10 mouse cellular contexts compared by ENCODE assay signal in the genomic region with DNA sequence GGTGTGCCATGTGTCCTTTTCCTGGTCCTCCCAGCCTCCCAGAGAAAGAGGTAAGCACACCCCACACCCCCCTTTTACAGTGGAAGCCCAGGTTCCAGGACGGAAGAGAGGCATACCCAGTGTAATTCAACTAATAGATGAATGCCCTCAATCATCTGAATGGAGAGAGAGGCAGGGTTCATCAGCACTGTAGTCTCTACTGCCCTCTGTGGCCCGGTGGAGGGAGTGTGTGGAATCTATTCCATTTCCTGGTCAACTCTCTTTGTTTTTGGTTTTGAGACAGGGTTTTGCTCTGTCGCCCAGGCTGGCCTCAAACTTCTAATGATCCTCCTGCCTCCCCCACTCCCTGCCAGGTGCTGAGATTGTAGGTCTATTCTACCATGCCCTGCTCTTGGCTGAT.
A peak's percentile ranks its signal among the peaks of the same experiment; 100 is the strongest.
DNase-seq lines count a peak whose midpoint lies in the region; ATAC-seq and TF ChIP-seq lines count a peak whose summit lies in the region.
"Had no signal": no experiment of that assay in that cellular context is flagged by ENCODE, and none has a peak within 500 bp of the region (broad histone marks: within the 10 kb centered on the region; RNA-seq: fewer than 3 reads in every experiment).

No protein-coding gene starts in this region.

- no peak overlapping the region for H3K4me3 ChIP-seq in midbrain, postnatal 0 days (ENCODE audit: low read depth, low read length)
- H3K4me3 ChIP-seq in midbrain, embryonic 13.5 days (replicated peaks): no peak overlapping the region
- H3K4me3 ChIP-seq: heart, embryonic 13.5 days; megakaryocyte, embryonic 14.5 days had no signal

- no peak overlapping the region for H3K27ac ChIP-seq in midbrain, postnatal 0 days (ENCODE audit: low read depth, low read length)
- no peak overlapping the region for H3K27ac ChIP-seq in midbrain, embryonic 13.5 days
- H3K27ac ChIP-seq: heart, embryonic 13.5 days had no signal

- ATAC-seq in midbrain, postnatal 0 days (ENCODE audit: low FRiP score): no peak
- ATAC-seq in midbrain, embryonic 13.5 days: no peak

- H3K9ac ChIP-seq in midbrain, postnatal 0 days (replicated peaks; ENCODE audit: low read length, poor library complexity, severe bottlenecking): no peak overlapping the region
- H3K9ac ChIP-seq in midbrain, embryonic 13.5 days (replicated peaks): no peak overlapping the region
- H3K9ac ChIP-seq: heart, embryonic 13.5 days had no signal

- WGBS in midbrain, postnatal 0 days: 48% methylated on average over 3 of the region's 3 CpGs
- WGBS in midbrain, embryonic 13.5 days: 62% methylated on average over 3 of the region's 3 CpGs

- peak; percentile 91 for DNase-seq in heart, adult 11 months
- DNase-seq in heart, adult 8-10 months (ENCODE audit: low spot score): no peak
- DNase-seq in midbrain, postnatal 0 days (ENCODE audit: low spot score): no peak
- peak; percentile 46 for DNase-seq in adrenal gland, postnatal 25 days
- DNase-seq in lung, postnatal 10 days: peak; percentile 29
- DNase-seq in urinary bladder, postnatal 14 days (ENCODE audit: low spot score): no peak
- DNase-seq in thymus, adult 18-20 months: no peak

- TF ChIP-seq CTCF in midbrain, postnatal 0 days (IDR thresholded peaks at IDR 0.05): peak; percentile 68

- no peaks in the 10 kb centered on the region for H3K4me1 ChIP-seq in midbrain, postnatal 0 days (ENCODE audit: insufficient read depth, low read length)
- H3K4me1 ChIP-seq in midbrain, embryonic 13.5 days (replicated peaks): 0 out of 2 replicates have a peak, but pooled peaks cover 4% of the 10 kb centered on the region
- H3K4me1 ChIP-seq: megakaryocyte, embryonic 14.5 days had no signal

- no peaks in the 10 kb centered on the region for H3K27me3 ChIP-seq in midbrain, postnatal 0 days (ENCODE audit: insufficient read depth, low read length)
- no peaks in the 10 kb centered on the region for H3K27me3 ChIP-seq in midbrain, embryonic 13.5 days
- H3K27me3 ChIP-seq: heart, embryonic 13.5 days; megakaryocyte, embryonic 14.5 days had no signal

- H3K4me2 ChIP-seq in midbrain, postnatal 0 days (ENCODE audit: low read depth, low read length, poor library complexity, severe bottlenecking): no peak overlapping the region
- no peak overlapping the region for H3K4me2 ChIP-seq in midbrain, embryonic 13.5 days (replicated peaks)
- H3K4me2 ChIP-seq: heart, embryonic 13.5 days had no signal

- H3K36me3 ChIP-seq in midbrain, postnatal 0 days (ENCODE audit: insufficient read depth, low read length): no peaks in the 10 kb centered on the region
- no peaks in the 10 kb centered on the region for H3K36me3 ChIP-seq in midbrain, embryonic 13.5 days
- H3K36me3 ChIP-seq: heart, embryonic 13.5 days had no signal

- H3K9me3 ChIP-seq in midbrain, postnatal 0 days (ENCODE audit: low read length): no peaks in the 10 kb centered on the region
- no peaks in the 10 kb centered on the region for H3K9me3 ChIP-seq in midbrain, embryonic 13.5 days

Comparison
In these comparisons a context has a peak if more than half of its experiments do, and no peak if none do; other contexts are left out.
1. DNase-seq: peak in heart, adult 11 months (single experiment), adrenal gland, postnatal 25 days (single experiment) and lung, postnatal 10 days (single experiment); none in heart, adult 8-10 months (single experiment), midbrain, postnatal 0 days (single experiment), urinary bladder, postnatal 14 days (single experiment) and thymus, adult 18-20 months (0 of 2).